Mouse (Mus musculus) limb, embryonic 12.5 days (tissue): ENCODE results near the gene Kalrn. TPM values are rescaled to one million over a fixed set of nuclear protein-coding genes. Genes with fewer than 3 reads are reported as not detected.
A peak's percentile ranks its signal among the peaks of the same experiment; 100 is the strongest.

Experiments
- ATAC-seq: fragments of 200-750 bp; cut with Nextera tagmentation; 2 replicates; pipeline ENCODE4 v1.8.0; 2017; ENCODE audit warnings: low read depth, moderate TSS enrichment; ENCODE audit not compliant: insufficient number of reproducible peaks, insufficient read depth, low FRiP score, low TSS enrichment
- H3K27ac ChIP-seq: fragments of 300-500 bp; sonication (generic); 2 replicates; pipeline ENCODE4 v1.5.1; 2016; ENCODE audit warnings: mild to moderate bottlenecking, moderate library complexity
- H3K27me3 ChIP-seq: fragments of 300-500 bp; sonication (generic); 2 replicates; pipeline ENCODE4 v1.6.1; 2016; ENCODE audit warnings: mild to moderate bottlenecking, moderate library complexity
- H3K36me3 ChIP-seq: fragments of 300-500 bp; sonication (generic); 2 replicates; pipeline ENCODE4 v1.6.1; 2016; ENCODE audit warnings: mild to moderate bottlenecking, moderate library complexity
- H3K4me1 ChIP-seq: fragments of 300-500 bp; sonication (generic); replicated peaks from 2 replicates; pipeline ENCODE4 v1.6.1; 2016
- H3K4me2 ChIP-seq: fragments of 300-500 bp; sonication (generic); 2 replicates; pipeline ENCODE4 v1.6.1; 2016; ENCODE audit warnings: mild to moderate bottlenecking, moderate library complexity
- H3K4me3 ChIP-seq: fragments of 300-500 bp; sonication (generic); replicated peaks from 2 replicates; pipeline ENCODE4 v1.5.1; 2016; ENCODE audit warnings: mild to moderate bottlenecking
- H3K9ac ChIP-seq: fragments of 300-500 bp; sonication (generic); replicated peaks from 2 replicates; pipeline ENCODE4 v1.6.1; 2016; ENCODE audit warnings: mild to moderate bottlenecking, moderate library complexity
- H3K9me3 ChIP-seq: fragments of 300-500 bp; sonication (generic); 2 replicates; pipeline ENCODE4 v1.6.1; 2016; ENCODE audit warnings: mild to moderate bottlenecking, moderate library complexity
- WGBS: fragments of 180-500 bp; shearing (Covaris S2); methylation state at CpG from one replicate; pipeline ENCODE4 v1.1.7; 2016; 5-methylcytosine and 5-hydroxymethylcytosine counted together
- polyA plus RNA-seq: library from polyadenylated mRNA; unstranded; fragments of >200 nt; fragmentation: Nextera tagmentation; extraction: Ambion mirVana; gene quantifications from 2 replicates; pipeline ENCODE4 v1.2.1, GENCODE M21; 2016

Kalrn gene
- 12.0 and 13.1 TPM in 2 replicates for polyA plus RNA-seq

GRCm38 (mm10) chr16:34573151-34573802 is at the start of gene Kalrn:
Gene Kalrn, minus strand, starts transcription at chr16:34573532.
- peak within 1 kb of the TSS; percentile 86 for H3K4me3 ChIP-seq
- H3K36me3 ChIP-seq, result no peaks in the 10 kb centered on the region
- H3K9ac ChIP-seq, result peak within 1 kb of the TSS; percentile 96
- H3K27ac ChIP-seq, result peak within 1 kb of the TSS; percentile 94
- H3K9me3 ChIP-seq, result no peaks in the 10 kb centered on the region
- H3K4me1 ChIP-seq, result peaks cover 14% of the 10 kb centered on the region
- 1% methylated on average over 32 of the region's 84 CpGs for WGBS
- peak within 1 kb of the TSS; percentile 93 for H3K4me2 ChIP-seq
- H3K27me3 ChIP-seq, result peaks cover 4% of the 10 kb centered on the region
- ATAC-seq, result peak; percentile 88

GRCm38 (mm10) chr16:34614021-34614420 is 40.7 kb upstream of the Kalrn start:
- no peak for ATAC-seq
- no peaks in the 10 kb centered on the region for H3K36me3 ChIP-seq
- no peak overlapping the region for H3K27ac ChIP-seq
- no peaks in the 10 kb centered on the region for H3K27me3 ChIP-seq
- no peak overlapping the region for H3K9ac ChIP-seq
- H3K4me3 ChIP-seq, result no peak overlapping the region
- no peak overlapping the region for H3K4me2 ChIP-seq
- H3K9me3 ChIP-seq, result peaks cover 12% of the 10 kb centered on the region; the same call in 1 of the 2 replicates
- H3K4me1 ChIP-seq, result no peaks in the 10 kb centered on the region
- WGBS, result 80% methylated on average over 2 of the region's 2 CpGs

- H3K4me1 ChIP-seq, result peaks cover 4% of the 10 kb centered on the region; the same call in 1 of the 2 replicates
- H3K27ac ChIP-seq, result no peak overlapping the region
- no peaks in the 10 kb centered on the region for H3K36me3 ChIP-seq
- no peak for ATAC-seq
- H3K9me3 ChIP-seq, result peaks cover 5% of the 10 kb centered on the region; the same call in 1 of the 2 replicates
- no peak overlapping the region for H3K4me3 ChIP-seq
- no peak overlapping the region for H3K4me2 ChIP-seq
- H3K9ac ChIP-seq, result no peak overlapping the region
- 81% methylated on average over 1 of the region's 1 CpGs for WGBS
- peaks cover 8% of the 10 kb centered on the region for H3K27me3 ChIP-seq
Observed at GRCm38 (mm10) chr16:34610137-34610536, 36.8 kb upstream of the Kalrn start.

GRCm38 (mm10) chr16:34605679-34606078 is 32.3 kb upstream of the Kalrn start:
- no peaks in the 10 kb centered on the region for H3K9me3 ChIP-seq
- H3K27ac ChIP-seq, result no peak overlapping the region
- H3K4me3 ChIP-seq, result no peak overlapping the region
- no peak overlapping the region for H3K9ac ChIP-seq
- H3K4me1 ChIP-seq, result peaks cover 4% of the 10 kb centered on the region; the same call in 1 of the 2 replicates
- no peak overlapping the region for H3K4me2 ChIP-seq
- no peak for ATAC-seq
- no peaks in the 10 kb centered on the region for H3K36me3 ChIP-seq
- WGBS, result 27% methylated on average over 3 of the region's 3 CpGs
- H3K27me3 ChIP-seq, result peaks cover 8% of the 10 kb centered on the region

GRCm38 (mm10) chr16:34603854-34604253 is 30.5 kb upstream of the Kalrn start:
- H3K4me1 ChIP-seq, result peaks cover 4% of the 10 kb centered on the region; the same call in 1 of the 2 replicates
- WGBS, result 73% methylated on average over 6 of the region's 6 CpGs
- no peak overlapping the region for H3K27ac ChIP-seq
- H3K36me3 ChIP-seq, result no peaks in the 10 kb centered on the region
- no peak for ATAC-seq
- H3K4me3 ChIP-seq, result no peak overlapping the region
- H3K9ac ChIP-seq, result no peak overlapping the region
- peaks cover 8% of the 10 kb centered on the region for H3K27me3 ChIP-seq
- H3K9me3 ChIP-seq, result no peaks in the 10 kb centered on the region
- H3K4me2 ChIP-seq, result no peak overlapping the region

- Histone ChIP-seq H3K9me3 (no peaks in the 10 kb centered on the region), H3K27me3 (peaks cover 5% of the 10 kb centered on the region), H3K36me3 (no peaks in the 10 kb centered on the region), H3K4me3 (no peak overlapping the region), H3K4me2 (no peak overlapping the region), H3K27ac (no peak overlapping the region), H3K9ac (no peak overlapping the region), H3K4me1 (peaks cover 4% of the 10 kb centered on the region; the same call in 1 of the 2 replicates)
- no peak for ATAC-seq
- 79% methylated on average over 4 of the region's 4 CpGs for WGBS
Observed at GRCm38 (mm10) chr16:34603076-34603475, 29.7 kb upstream of the Kalrn start.

- H3K27me3 ChIP-seq, result no peaks in the 10 kb centered on the region
- 63% methylated on average over 4 of the region's 4 CpGs for WGBS
- no peak for ATAC-seq
Observed at GRCm38 (mm10) chr16:34601954-34602353, 28.6 kb upstream of the Kalrn start.

GRCm38 (mm10) chr16:34595294-34595693 is 22.0 kb upstream of the Kalrn start:
- H3K4me1 ChIP-seq, result 0 out of 2 replicates have a peak, but pooled peaks cover 5% of the 10 kb centered on the region
- H3K9me3 ChIP-seq, result no peaks in the 10 kb centered on the region
- no peaks in the 10 kb centered on the region for H3K36me3 ChIP-seq
- H3K4me2 ChIP-seq, result no peak overlapping the region
- H3K4me3 ChIP-seq, result no peak overlapping the region
- no peak overlapping the region for H3K27ac ChIP-seq
- ATAC-seq, result no peak
- H3K9ac ChIP-seq, result no peak overlapping the region
- WGBS, result 38% methylated on average over 3 of the region's 3 CpGs
- no peaks in the 10 kb centered on the region for H3K27me3 ChIP-seq

More at GRCm38 (mm10) chr16:34601954-34602353, 28.6 kb upstream of the Kalrn start:
- no peak overlapping the region for H3K4me3 ChIP-seq
- no peak overlapping the region for H3K9ac ChIP-seq
- no peaks in the 10 kb centered on the region for H3K36me3 ChIP-seq
- no peaks in the 10 kb centered on the region for H3K9me3 ChIP-seq
- H3K4me2 ChIP-seq, result no peak overlapping the region
- H3K4me1 ChIP-seq, result peaks cover 4% of the 10 kb centered on the region; the same call in 1 of the 2 replicates
- H3K27ac ChIP-seq, result no peak overlapping the region

GRCm38 (mm10) chr16:34594597-34595262 is 21.4 kb upstream of the Kalrn start:
- no peak overlapping the region for H3K4me3 ChIP-seq
- no peaks in the 10 kb centered on the region for H3K36me3 ChIP-seq
- H3K9me3 ChIP-seq, result no peaks in the 10 kb centered on the region
- ATAC-seq, result no peak
- H3K27ac ChIP-seq, result no peak overlapping the region
- H3K4me1 ChIP-seq, result 0 out of 2 replicates have a peak, but pooled peaks cover 5% of the 10 kb centered on the region
- H3K4me2 ChIP-seq, result no peak overlapping the region
- 68% methylated on average over 8 of the region's 8 CpGs for WGBS
- H3K27me3 ChIP-seq, result no peaks in the 10 kb centered on the region
- H3K9ac ChIP-seq, result no peak overlapping the region

GRCm38 (mm10) chr16:34592696-34593095 is 19.4 kb upstream of the Kalrn start:
- Histone ChIP-seq H3K4me1 (0 out of 2 replicates have a peak, but pooled peaks cover 5% of the 10 kb centered on the region), H3K27ac (no peak overlapping the region), H3K4me2 (no peak overlapping the region), H3K27me3 (no peaks in the 10 kb centered on the region), H3K9me3 (no peaks in the 10 kb centered on the region), H3K4me3 (no peak overlapping the region), H3K9ac (no peak overlapping the region), H3K36me3 (no peaks in the 10 kb centered on the region)
- ATAC-seq, result no peak
- WGBS, result 73% methylated on average over 2 of the region's 2 CpGs

GRCm38 (mm10) chr16:34591934-34592333 is 18.6 kb upstream of the Kalrn start:
- ATAC-seq, result no peak
- Histone ChIP-seq H3K27me3 (no peaks in the 10 kb centered on the region), H3K9me3 (no peaks in the 10 kb centered on the region), H3K4me3 (no peak overlapping the region), H3K9ac (no peak overlapping the region), H3K4me1 (0 out of 2 replicates have a peak, but pooled peaks cover 5% of the 10 kb centered on the region), H3K27ac (no peak overlapping the region), H3K4me2 (no peak overlapping the region), H3K36me3 (no peaks in the 10 kb centered on the region)
- WGBS, result 90% methylated on average over 1 of the region's 1 CpGs
